Mouse (Mus musculus): ENCODE results near the gene Tspan17.

Tspan17 gene

DNA sequence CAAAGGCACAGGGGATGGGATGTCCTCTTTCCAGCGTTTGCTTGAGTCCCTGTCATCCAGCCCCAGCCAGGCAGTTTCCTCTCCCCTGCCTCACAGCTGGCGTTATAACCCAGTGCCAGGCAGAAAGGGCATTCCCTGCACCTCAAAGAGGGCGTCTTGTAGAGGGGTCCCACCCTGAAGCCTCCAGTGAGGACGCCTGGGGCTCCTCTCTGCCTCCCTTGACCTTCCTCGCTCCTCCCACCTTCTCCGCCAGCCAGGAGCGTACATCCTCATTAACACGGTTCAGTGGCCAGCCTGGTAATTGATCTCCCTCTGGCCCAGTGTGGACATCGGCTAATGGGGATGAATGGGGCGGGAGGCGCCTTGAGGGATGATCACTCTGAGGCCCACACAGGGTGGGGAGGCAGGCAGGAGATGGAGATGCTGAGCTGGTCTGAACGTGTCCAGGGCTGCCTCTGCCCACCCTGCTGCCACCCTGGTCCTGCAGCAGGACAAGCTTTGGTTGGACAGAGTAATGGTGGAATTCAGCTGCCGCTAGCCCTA lies 17.3 kb downstream of the Tspan17 start:
- no peak for DNase-seq (ENCODE audit: low spot score)

- no peak for DNase-seq (ENCODE audit: low spot score)
Measured at GRCm38 (mm10) chr13:54808067-54808466, 18.9 kb downstream of the Tspan17 start.

- no peak for DNase-seq (ENCODE audit: low spot score)
Measured at GRCm38 (mm10) chr13:54811476-54811875, 22.3 kb downstream of the Tspan17 start.

DNA sequence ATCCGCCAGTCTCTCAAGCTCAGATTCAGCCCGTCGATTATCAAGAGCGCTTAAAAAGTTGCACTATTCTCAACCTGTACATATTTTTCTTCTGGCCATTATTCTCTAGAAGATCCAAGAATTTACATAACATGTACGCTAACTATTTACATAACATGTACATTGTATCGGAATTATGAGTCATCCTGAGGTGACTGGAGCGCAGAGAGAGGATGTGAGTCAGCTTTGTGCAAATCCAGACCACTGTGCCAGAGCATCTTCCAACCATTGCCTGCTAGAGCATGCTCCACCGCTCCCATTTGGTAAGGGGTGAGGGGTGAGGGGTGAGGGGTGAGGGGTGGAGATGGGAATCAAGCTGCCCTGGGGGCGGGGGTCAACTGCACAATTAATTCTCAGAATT lies 24.2 kb downstream of the Tspan17 start:
- no peak for DNase-seq (ENCODE audit: low spot score)

DNA sequence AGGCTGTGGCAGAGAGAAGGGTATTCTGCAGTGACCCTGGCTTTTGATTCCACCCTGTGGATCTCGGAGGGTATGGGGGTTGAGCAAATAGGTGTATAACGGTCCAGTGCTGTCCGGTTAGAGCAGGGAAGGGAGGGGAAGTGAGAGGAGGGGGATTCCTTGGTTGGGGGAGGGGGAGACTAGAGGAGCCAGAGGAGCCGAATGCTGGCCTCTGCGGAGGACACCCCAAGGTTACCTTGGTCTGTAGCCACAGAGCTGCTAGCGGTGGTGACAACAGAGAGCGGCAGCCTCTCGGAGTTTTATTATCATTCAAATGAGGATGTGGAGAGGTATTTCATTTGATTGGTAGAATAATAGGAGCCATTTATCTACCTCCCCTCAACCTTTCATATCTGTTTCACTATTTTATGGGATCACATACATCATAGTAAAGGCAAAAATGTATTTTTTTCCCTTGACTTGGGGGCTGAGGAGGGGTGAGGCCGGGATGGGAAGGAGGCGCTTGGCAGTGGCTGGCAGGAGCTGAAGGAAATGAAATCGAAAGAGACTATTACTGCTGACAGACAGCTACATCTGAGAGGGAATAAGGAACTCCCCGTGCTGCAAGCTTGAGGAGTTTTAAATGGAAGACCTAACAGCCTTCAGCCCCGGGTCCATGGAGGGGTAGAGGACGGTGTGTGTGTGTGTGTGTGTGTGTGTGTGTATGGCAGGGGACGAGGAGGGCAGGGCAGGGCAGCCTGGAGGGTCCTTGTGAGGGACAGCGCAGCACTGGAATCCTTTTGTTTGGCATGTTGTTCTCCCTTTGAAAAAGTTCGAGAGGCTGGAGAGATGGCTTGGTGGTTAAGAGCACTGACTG lies 29.4 kb downstream of the Tspan17 start:
- no peak for DNase-seq (ENCODE audit: low spot score)

DNA sequence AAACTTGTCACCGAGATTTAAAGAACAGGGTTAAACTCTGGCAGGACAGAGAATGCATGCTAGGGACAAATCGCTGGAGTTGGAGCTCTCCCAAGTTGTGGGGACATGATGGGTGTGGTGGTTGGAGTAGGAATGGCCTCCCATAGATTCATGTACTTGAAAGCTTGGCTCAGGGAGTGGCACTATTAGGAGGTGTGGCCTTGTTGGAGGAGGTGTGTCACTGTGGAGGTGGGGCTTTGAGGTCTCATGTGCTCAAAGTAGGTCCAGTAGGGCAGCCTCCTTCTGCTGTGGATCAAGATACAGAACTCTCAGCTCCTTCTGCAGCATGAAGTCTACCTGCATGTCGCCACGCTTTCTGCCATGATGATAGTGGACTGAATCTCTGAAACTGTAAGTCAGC lies 31.9 kb downstream of the Tspan17 start:
- DNase-seq (ENCODE audit: low spot score): no peak

DNA sequence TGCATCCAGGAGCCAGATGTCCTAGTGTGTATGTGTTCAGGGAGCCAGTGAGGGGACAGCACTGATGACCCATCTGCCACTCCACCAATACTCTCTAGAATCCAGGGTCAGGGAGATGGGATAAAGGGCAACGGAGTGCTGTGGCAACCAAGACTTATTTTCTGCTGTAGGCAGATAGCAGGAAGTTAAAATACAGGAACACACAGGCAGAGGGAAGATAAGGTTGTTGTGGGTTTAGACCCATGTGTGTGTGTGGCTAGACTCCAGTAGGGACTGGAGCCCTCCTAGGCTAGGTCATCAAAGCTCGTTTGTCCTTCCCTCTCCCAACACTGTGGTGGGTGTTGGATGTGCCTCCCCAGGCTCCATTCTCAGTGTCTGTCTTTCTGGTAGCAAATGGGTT lies 32.8 kb downstream of the Tspan17 start:
- DNase-seq (ENCODE audit: low spot score): no peak

- no peak for DNase-seq (ENCODE audit: low spot score)
Measured at GRCm38 (mm10) chr13:54824111-54824931, 35.1 kb downstream of the Tspan17 start.

- DNase-seq (ENCODE audit: low spot score): no peak
Measured at GRCm38 (mm10) chr13:54827992-54828391, 38.8 kb downstream of the Tspan17 start.

DNA sequence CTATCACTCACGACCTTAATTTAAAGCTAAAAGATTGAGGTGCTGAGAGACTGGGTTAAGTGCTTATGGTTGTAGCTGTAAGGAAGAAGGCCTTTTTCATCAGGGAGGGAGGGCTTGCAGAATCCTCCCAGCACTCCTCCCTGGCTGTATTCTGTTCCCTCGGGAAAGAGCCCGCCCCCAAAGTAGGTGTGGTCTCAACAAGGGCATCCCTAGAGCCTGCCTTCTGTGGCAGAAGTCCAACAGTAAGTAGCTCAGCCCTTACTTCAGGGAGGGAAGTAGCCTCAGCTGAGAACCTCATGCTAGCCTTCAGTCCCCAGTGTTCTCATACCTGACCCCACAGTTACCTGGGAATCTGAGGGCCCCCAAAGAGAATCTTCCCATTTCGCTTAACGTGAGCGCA lies 39.3 kb downstream of the Tspan17 start:
- no peak for DNase-seq (ENCODE audit: low spot score)

DNA sequence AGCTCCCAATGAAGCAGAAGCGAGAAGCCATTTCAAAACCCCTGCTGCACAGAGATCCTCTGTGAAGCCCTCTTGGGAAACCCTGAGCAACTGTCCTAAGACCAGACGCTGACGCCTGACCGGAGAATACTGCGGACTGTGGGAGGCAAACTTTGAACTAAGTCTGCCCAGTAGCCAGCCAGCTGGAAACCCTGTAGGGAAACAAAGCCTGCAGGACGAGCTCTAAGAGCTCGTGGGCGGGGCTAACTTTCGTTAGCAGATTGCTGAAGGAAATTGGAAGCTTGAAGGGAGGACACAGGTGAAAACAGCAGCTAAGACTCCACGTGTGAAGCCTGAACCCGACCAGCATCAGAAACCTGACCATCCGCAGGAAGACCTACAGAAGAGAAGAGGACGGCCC lies 40.3 kb downstream of the Tspan17 start:
- no peak for DNase-seq (ENCODE audit: low spot score)

- no peak for DNase-seq (ENCODE audit: low spot score)
Measured at GRCm38 (mm10) chr13:54836351-54837030, 47.3 kb downstream of the Tspan17 start.

DNA sequence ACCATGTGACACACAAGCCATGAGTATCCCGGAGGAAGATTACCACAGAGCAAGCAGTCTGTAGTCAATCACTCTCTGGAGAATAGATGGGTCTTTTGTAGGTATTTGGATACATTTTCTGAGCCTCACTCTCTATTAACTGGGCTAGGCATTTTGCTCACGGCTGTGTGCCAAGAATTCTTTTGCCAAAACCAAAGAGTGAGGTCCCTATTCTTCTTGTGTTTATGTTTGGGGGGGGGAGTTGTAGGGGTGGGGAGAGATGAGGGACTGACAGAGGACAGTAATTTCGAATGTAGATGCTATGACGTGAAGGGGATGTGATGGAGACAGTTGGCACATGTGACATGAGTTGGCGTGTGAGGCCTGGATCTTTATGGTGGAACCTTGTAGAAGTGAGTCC lies 47.9 kb downstream of the Tspan17 start:
- DNase-seq (ENCODE audit: low spot score): no peak

DNA sequence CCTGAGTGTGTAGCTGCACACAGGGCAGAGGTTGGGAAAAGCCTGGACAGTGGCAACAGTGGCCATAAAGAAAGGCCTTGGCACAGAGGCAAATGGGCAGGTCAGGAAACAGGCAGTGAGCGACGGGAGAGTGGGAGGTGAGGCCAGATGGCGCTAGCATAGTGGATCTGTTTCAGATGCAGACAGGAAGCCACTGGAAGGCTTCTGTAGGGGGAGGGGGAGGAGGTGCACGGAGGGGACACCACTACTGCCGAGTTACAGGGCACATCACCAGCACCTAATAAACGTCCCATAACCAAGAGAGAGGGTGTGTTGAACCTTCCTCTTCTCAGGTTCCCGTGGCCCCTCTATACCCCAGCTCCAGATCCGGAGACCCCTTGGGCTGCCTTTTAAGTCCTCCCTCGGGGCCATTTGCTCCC lies 48.3 kb downstream of the Tspan17 start:
- DNase-seq (ENCODE audit: low spot score): no peak

GRCm38 (mm10) chr13:54838540-54838939 lies 49.4 kb downstream of the Tspan17 start:
- DNase-seq (ENCODE audit: low spot score): no peak

- DNase-seq (ENCODE audit: low spot score): no peak
Measured at GRCm38 (mm10) chr13:54839211-54839610, 50.0 kb downstream of the Tspan17 start.

- no peak for DNase-seq (ENCODE audit: low spot score)
Measured at GRCm38 (mm10) chr13:54844579-54844978, 55.4 kb downstream of the Tspan17 start.
